Mouse (Mus musculus) stomach, postnatal 0 days (tissue): ENCODE data around the gene Zmynd10. TPM values are rescaled to one million over a fixed set of nuclear protein-coding genes. Genes with fewer than 3 reads are reported as not detected.

Source experiments
- ATAC-seq: fragments of 200-750 bp; cut with Nextera tagmentation; 2 replicates; pipeline ENCODE4 v1.8.0; 2017; ENCODE audit not compliant: low FRiP score, low TSS enrichment
- DNase-seq: peaks from one replicate; pipeline ENCODE4 v3.0.0-alpha.2; 2016; ENCODE audit warnings: low spot score
- H3K27ac ChIP-seq: fragments of 300-500 bp; sonication (generic); replicated peaks from 2 replicates; pipeline ENCODE4 v1.5.1; 2014; ENCODE audit warnings: mild to moderate bottlenecking, control low read depth
- H3K27me3 ChIP-seq: fragments of 300-500 bp; sonication (generic); 2 replicates; pipeline ENCODE4 v1.6.1; 2014; ENCODE audit warnings: low read length; ENCODE audit not compliant: control insufficient read depth, insufficient read depth
- H3K36me3 ChIP-seq: fragments of 300-500 bp; sonication (generic); 2 replicates; pipeline ENCODE4 v1.6.1; 2014; ENCODE audit warnings: low read length, mixed read lengths; ENCODE audit not compliant: control insufficient read depth, insufficient read depth
- H3K4me1 ChIP-seq: fragments of 300-500 bp; sonication (generic); replicated peaks from 2 replicates; pipeline ENCODE4 v1.6.1; 2014; ENCODE audit warnings: antibody characterized with exemption; ENCODE audit not compliant: control insufficient read depth, insufficient read depth
- H3K4me2 ChIP-seq: fragments of 300-500 bp; sonication (generic); replicated peaks from 2 replicates; pipeline ENCODE4 v1.6.1; 2014; ENCODE audit warnings: low read depth, mild to moderate bottlenecking, control low read depth, moderate library complexity
- H3K4me3 ChIP-seq: fragments of 300-500 bp; sonication (generic); 2 replicates; pipeline ENCODE4 v1.5.1; 2014; ENCODE audit warnings: low read depth, low read length, control low read depth
- H3K9ac ChIP-seq: fragments of 300-500 bp; sonication (generic); 2 replicates; pipeline ENCODE4 v1.6.1; 2014; ENCODE audit warnings: mild to moderate bottlenecking, low read length, control low read depth, mixed read lengths
- H3K9me3 ChIP-seq: fragments of 300-500 bp; sonication (generic); 2 replicates; pipeline ENCODE4 v1.6.1; 2016; ENCODE audit warnings: low read length; ENCODE audit not compliant: control insufficient read depth
- CTCF ChIP-seq: IDR thresholded peaks from 2 replicates; pipeline ENCODE4 v1.5.1; 2016; ENCODE audit warnings: antibody characterized with exemption, low read depth, mild to moderate bottlenecking, moderate library complexity
- EP300 ChIP-seq: optimal IDR thresholded peaks from 2 replicates; pipeline ENCODE3; 2016; ENCODE audit warnings: antibody characterized with exemption
- WGBS: fragments of 180-500 bp; shearing (Covaris S2); extraction: QIAGEN DNeasy Blood & Tissue Kit; methylation state at CpG from one replicate; pipeline ENCODE4 v1.1.7; 2014; 5-methylcytosine and 5-hydroxymethylcytosine counted together
- polyA plus RNA-seq: library from polyadenylated mRNA; unstranded; fragments of >200 nt; fragmentation: Nextera tagmentation; extraction: Ambion mirVana; gene quantifications from 2 replicates; pipeline ENCODE4 v1.2.1, GENCODE M21; 2015

Zmynd10 gene
- polyA plus RNA-seq, 1 experiment from 2014 or later: 0.97 TPM

GRCm38 (mm10) chr9:107596619-107597569 is 49.8 kb downstream of the Zmynd10 start:
- TF ChIP-seq CTCF (no peak), EP300 (no peak)
- 80% methylated on average over 11 of the region's 11 CpGs for WGBS
- ATAC-seq (no peak), DNase-seq (no peak)
- Histone ChIP-seq H3K27ac (no peak overlapping the region), H3K9me3 (no peaks in the 10 kb centered on the region), H3K4me3 (no peak overlapping the region), H3K4me1 (no peaks in the 10 kb centered on the region), H3K36me3 (peaks cover 13% of the 10 kb centered on the region), H3K4me2 (no peak overlapping the region), H3K27me3 (no peaks in the 10 kb centered on the region), H3K9ac (no peak overlapping the region)

- Histone ChIP-seq H3K36me3 (peaks cover 5% of the 10 kb centered on the region; the same call in 1 of the 2 replicates), H3K4me3 (no peak overlapping the region), H3K4me1 (no peaks in the 10 kb centered on the region), H3K27ac (no peak overlapping the region), H3K4me2 (no peak overlapping the region), H3K27me3 (no peaks in the 10 kb centered on the region), H3K9ac (no peak overlapping the region; the same call in 1 of the 2 replicates), H3K9me3 (no peaks in the 10 kb centered on the region)
- WGBS: 64% methylated on average over 5 of the region's 5 CpGs
- TF ChIP-seq EP300: no peak
- DNase-seq (no peak), ATAC-seq (no peak)
These were observed 51.3 kb downstream of the Zmynd10 start for GRCm38 (mm10) chr9:107598385-107598784.

GRCm38 (mm10) chr9:107599433-107599832 is 52.3 kb downstream of the Zmynd10 start:
- ATAC-seq: no peak; the same call in 1 of the 2 replicates

GRCm38 (mm10) chr9:107599842-107600241 is 52.7 kb downstream of the Zmynd10 start:
- no peak overlapping the region for H3K27ac ChIP-seq

More at GRCm38 (mm10) chr9:107599433-107599832, 52.3 kb downstream of the Zmynd10 start:
- Histone ChIP-seq H3K27ac (no peak overlapping the region), H3K36me3 (no peaks in the 10 kb centered on the region), H3K27me3 (no peaks in the 10 kb centered on the region), H3K4me3 (no peak overlapping the region), H3K9me3 (no peaks in the 10 kb centered on the region), H3K9ac (no peak overlapping the region), H3K4me1 (no peaks in the 10 kb centered on the region), H3K4me2 (no peak overlapping the region)
- WGBS: 76% methylated on average over 9 of the region's 9 CpGs
- TF ChIP-seq CTCF (no peak), EP300 (no peak)
- DNase-seq: no peak

DNA sequence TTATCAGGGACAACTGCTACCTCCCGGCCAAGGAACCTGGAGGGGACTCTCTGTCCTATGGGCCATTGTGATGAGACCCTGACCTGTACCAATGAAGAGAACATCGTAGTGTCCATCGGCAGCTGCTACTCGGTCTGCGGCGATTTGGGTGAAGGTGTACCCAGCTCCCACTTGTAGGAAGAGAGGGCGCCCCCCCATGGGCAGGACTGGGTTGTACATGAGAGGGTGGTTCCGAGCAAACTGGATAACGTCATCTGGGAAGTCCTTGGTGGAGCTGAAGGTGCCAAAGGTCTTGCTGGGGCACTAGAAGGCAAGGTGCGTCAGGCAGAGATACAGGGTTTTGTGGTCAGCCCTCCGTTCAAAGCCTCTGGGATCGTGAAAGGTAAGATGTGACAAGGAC is 53.6 kb downstream of the Zmynd10 start:
- no peak overlapping the region for H3K27ac ChIP-seq
- WGBS: 70% methylated on average over 12 of the region's 12 CpGs

More at GRCm38 (mm10) chr9:107599842-107600241, 52.7 kb downstream of the Zmynd10 start:
- DNase-seq: no peak
- 78% methylated on average over 14 of the region's 14 CpGs for WGBS
- Histone ChIP-seq H3K4me3 (no peak overlapping the region), H3K4me2 (no peak overlapping the region), H3K36me3 (no peaks in the 10 kb centered on the region), H3K9me3 (no peaks in the 10 kb centered on the region), H3K27me3 (no peaks in the 10 kb centered on the region), H3K9ac (no peak overlapping the region), H3K4me1 (no peaks in the 10 kb centered on the region)
- no peak for ATAC-seq
- no peak for TF ChIP-seq EP300
- TF ChIP-seq CTCF: no peak

More for the DNA sequence above, 53.6 kb downstream of the Zmynd10 start:
- H3K27me3 ChIP-seq: no peaks in the 10 kb centered on the region
- H3K4me2 ChIP-seq: no peak overlapping the region
- no peak overlapping the region for H3K4me3 ChIP-seq
- 0 out of 2 replicates have a peak, but pooled peaks have one; percentile 0 for ATAC-seq
- H3K4me1 ChIP-seq: no peaks in the 10 kb centered on the region
- no peaks in the 10 kb centered on the region for H3K36me3 ChIP-seq
- TF ChIP-seq EP300 (no peak), CTCF (peak; percentile 61)
- H3K9ac ChIP-seq: no peak overlapping the region
- DNase-seq: peak; percentile 81
- H3K9me3 ChIP-seq: no peaks in the 10 kb centered on the region

Other genes starting within 250 kb of the Zmynd10 start
- gene Hemk1, start 208.9 kb upstream of the Zmynd10 start, polyA plus RNA-seq: 5.3 and 6.7 TPM in 2 replicates
- gene 6430571L13Rik, start 206.7 kb upstream of the Zmynd10 start, polyA plus RNA-seq: 0.63 and 0.73 TPM in 2 replicates
- 0.15 and 0.16 TPM in 2 replicates for gene Cacna2d2, start 147.7 kb upstream of the Zmynd10 start, polyA plus RNA-seq
- gene Tmem115, start 13.4 kb upstream of the Zmynd10 start, polyA plus RNA-seq: 41.9 and 43.2 TPM in 2 replicates
- gene Cyb561d2, start 5.1 kb upstream of the Zmynd10 start, polyA plus RNA-seq: 26.7 and 28.2 TPM in 2 replicates
- 24.8 and 24.9 TPM in 2 replicates for gene Nprl2, start 5.1 kb upstream of the Zmynd10 start, polyA plus RNA-seq
- gene Rassf1, start 4.3 kb downstream of the Zmynd10 start, polyA plus RNA-seq: 44.2 and 46.5 TPM in 2 replicates
- 44.9 and 48.7 TPM in 2 replicates for gene Tusc2, start 16.0 kb downstream of the Zmynd10 start, polyA plus RNA-seq
- 49.6 and 50.4 TPM in 2 replicates for gene Hyal2, start 20.6 kb downstream of the Zmynd10 start, polyA plus RNA-seq
- 7.2 and 8.0 TPM in 2 replicates for gene Hyal1, start 29.6 kb downstream of the Zmynd10 start, polyA plus RNA-seq
- gene Naa80, start 31.6 kb downstream of the Zmynd10 start, polyA plus RNA-seq: 13.3 and 14.7 TPM in 2 replicates
- 1.3 and 1.4 TPM in 2 replicates for gene Hyal3, start 33.5 kb downstream of the Zmynd10 start, polyA plus RNA-seq
- 35.5 and 42.7 TPM in 2 replicates for gene Ifrd2, start 40.3 kb downstream of the Zmynd10 start, polyA plus RNA-seq
- 16.3 and 19.1 TPM in 2 replicates for gene Sema3b, start 61.9 kb downstream of the Zmynd10 start, polyA plus RNA-seq
- 189 and 195 TPM in 2 replicates for gene Gnai2, start 88.1 kb downstream of the Zmynd10 start, polyA plus RNA-seq
- gene Slc38a3, start 122.2 kb downstream of the Zmynd10 start, polyA plus RNA-seq: 0.95 and 1.1 TPM in 2 replicates
- gene Gnat1, start 132.4 kb downstream of the Zmynd10 start, polyA plus RNA-seq: 2.1 and 2.9 TPM in 2 replicates
- 11.7 and 15.1 TPM in 2 replicates for gene Sema3f, start 163.2 kb downstream of the Zmynd10 start, polyA plus RNA-seq
- 60.2 and 67.3 TPM in 2 replicates for gene Rbm5, start 223.7 kb downstream of the Zmynd10 start, polyA plus RNA-seq